Mouse (Mus musculus): ENCODE results near the gene Tldc2. TPM values are rescaled to one million over a fixed set of nuclear protein-coding genes. Genes with fewer than 3 reads are reported as not detected.
A peak's percentile ranks its signal among the peaks of the same experiment; 100 is the strongest.

Gene Tldc2
- total RNA-seq (2021), result not detected
- long read RNA-seq, experiment 1, result 0 reads
- long read RNA-seq, experiment 2, result 0 reads

- intact Hi-C loops (cut with DNase I), result no loop called here
- no peak for DNase-seq
Observed at GRCm38 (mm10) chr2:157086796-157087195, at the start of gene Tldc2. Gene Tldc2, plus strand, starts transcription at chr2:157087055.

GRCm38 (mm10) chr2:157037303-157037702 is 49.6 kb upstream of the Tldc2 start:
- no peak for DNase-seq

GRCm38 (mm10) chr2:157039900-157040648 is 46.8 kb upstream of the Tldc2 start:
- intact Hi-C loops (cut with DNase I), result loop anchor here (5.0 kb wide), 1 partner anchor 37 kb away; the partner anchor contains the start of gene Soga1
- DNase-seq, result peak; percentile 42 to 51

More at GRCm38 (mm10) chr2:157037303-157037702, 49.6 kb upstream of the Tldc2 start:
- intact Hi-C loops (cut with DNase I), result no loop called here

- DNase-seq, result no peak
- intact Hi-C loops (cut with DNase I), result loop anchor here (5.0 kb wide), 1 partner anchor 37 kb away; the partner anchor contains the start of gene Soga1
Observed at GRCm38 (mm10) chr2:157040649-157041046, 46.2 kb upstream of the Tldc2 start.

GRCm38 (mm10) chr2:157041421-157041820 is 45.4 kb upstream of the Tldc2 start:
- intact Hi-C loops (cut with DNase I), result loop anchor here (5.0 kb wide), 1 partner anchor 36 kb away; the partner anchor contains the start of gene Soga1
- DNase-seq, result no peak

GRCm38 (mm10) chr2:157043556-157043955 is 43.3 kb upstream of the Tldc2 start:
- intact Hi-C loops (cut with DNase I), result loop anchor here (5.0 kb wide), 1 partner anchor 34 kb away; the partner anchor contains the start of gene Soga1
- no peak for DNase-seq

- DNase-seq, result no peak
- intact Hi-C loops (cut with DNase I), result loop anchor here (5.0 kb wide), 1 partner anchor 33 kb away; the partner anchor contains the start of gene Soga1
Observed at GRCm38 (mm10) chr2:157043987-157044386, 42.9 kb upstream of the Tldc2 start.

- no peak for DNase-seq
- intact Hi-C loops (cut with DNase I), result no loop called here
Observed at GRCm38 (mm10) chr2:157045932-157046331, 40.9 kb upstream of the Tldc2 start.

GRCm38 (mm10) chr2:157046956-157047355 is 39.9 kb upstream of the Tldc2 start:
- no peak for DNase-seq
- intact Hi-C loops (cut with DNase I), result no loop called here

- intact Hi-C loops (cut with DNase I), result no loop called here
- DNase-seq, result no peak
Observed at GRCm38 (mm10) chr2:157048395-157049181, 38.3 kb upstream of the Tldc2 start.

- intact Hi-C loops (cut with DNase I), result no loop called here
- DNase-seq, result no peak
Observed at GRCm38 (mm10) chr2:157049831-157050243, 37.0 kb upstream of the Tldc2 start.

- DNase-seq, result no peak
- intact Hi-C loops (cut with DNase I), result no loop called here
Observed at GRCm38 (mm10) chr2:157052448-157052847, 34.4 kb upstream of the Tldc2 start.

GRCm38 (mm10) chr2:157053124-157053523 is 33.7 kb upstream of the Tldc2 start:
- DNase-seq, result no peak
- intact Hi-C loops (cut with DNase I), result no loop called here

- DNase-seq, result no peak
- intact Hi-C loops (cut with DNase I), result no loop called here
Observed at GRCm38 (mm10) chr2:157053787-157054186, 33.1 kb upstream of the Tldc2 start.

- no peak for DNase-seq
- intact Hi-C loops (cut with DNase I), result no loop called here
Observed at GRCm38 (mm10) chr2:157054297-157054696, 32.6 kb upstream of the Tldc2 start.

- intact Hi-C loops (cut with DNase I), result no loop called here
- no peak for DNase-seq
Observed at GRCm38 (mm10) chr2:157054816-157055215, 32.0 kb upstream of the Tldc2 start.

- intact Hi-C loops (cut with DNase I), result no loop called here
- no peak for DNase-seq
Observed at GRCm38 (mm10) chr2:157055721-157056120, 31.1 kb upstream of the Tldc2 start.

- DNase-seq, result no peak
Observed at GRCm38 (mm10) chr2:157057186-157057585, 29.7 kb upstream of the Tldc2 start.

GRCm38 (mm10) chr2:157057758-157058157 is 29.1 kb upstream of the Tldc2 start:
- intact Hi-C loops (cut with DNase I), result no loop called here
- DNase-seq, result no peak

More at GRCm38 (mm10) chr2:157057186-157057585, 29.7 kb upstream of the Tldc2 start:
- intact Hi-C loops (cut with DNase I), result no loop called here

GRCm38 (mm10) chr2:157058342-157058998 is 28.4 kb upstream of the Tldc2 start:
- DNase-seq, result peak; percentile 65 to 72
- intact Hi-C loops (cut with DNase I), result no loop called here

GRCm38 (mm10) chr2:157059166-157059565 is 27.7 kb upstream of the Tldc2 start:
- intact Hi-C loops (cut with DNase I), result no loop called here
- DNase-seq, result no peak
